Mouse (Mus musculus): Measurements from ENCODE around the gene S1pr1.

S1pr1 gene

GRCm38 (mm10) chr3:115714671-115715651 is at the start of gene S1pr1:
TSS of gene S1pr1 (minus strand) at chr3:115715072.
- in situ Hi-C loops (cut with MboI; ENCODE audit: unreplicated experiment in 2 of 2): loop anchor here (5.0 to 10.0 kb wide), 5 partner anchors 38 to 260 kb away; no protein-coding TSS in a partner anchor

GRCm38 (mm10) chr3:115763292-115763691 is 48.4 kb upstream of the S1pr1 start:
- in situ Hi-C loops (cut with MboI; ENCODE audit: unreplicated experiment in 2 of 2): no loop called here

- in situ Hi-C loops (cut with MboI; ENCODE audit: unreplicated experiment in 2 of 2): no loop called here
These were observed 48.0 kb upstream of the S1pr1 start for GRCm38 (mm10) chr3:115762841-115763240.

- in situ Hi-C loops (cut with MboI; ENCODE audit: unreplicated experiment in 2 of 2): no loop called here
These were observed 44.8 kb upstream of the S1pr1 start for GRCm38 (mm10) chr3:115759659-115760058.

- in situ Hi-C loops (cut with MboI; ENCODE audit: unreplicated experiment in 2 of 2): no loop called here
These were observed 43.6 kb upstream of the S1pr1 start for GRCm38 (mm10) chr3:115758455-115758912.

- in situ Hi-C loops (cut with MboI; ENCODE audit: unreplicated experiment in 2 of 2): no loop called here
These were observed 39.6 kb upstream of the S1pr1 start for GRCm38 (mm10) chr3:115754466-115754865.

- in situ Hi-C loops (cut with MboI; ENCODE audit: unreplicated experiment in 2 of 2): no loop called here
These were observed 35.5 kb upstream of the S1pr1 start for GRCm38 (mm10) chr3:115750369-115750768.

- in situ Hi-C loops (cut with MboI; ENCODE audit: unreplicated experiment in 2 of 2): no loop called here
These were observed 33.6 kb upstream of the S1pr1 start for GRCm38 (mm10) chr3:115748289-115748989.

GRCm38 (mm10) chr3:115746511-115746910 is 31.6 kb upstream of the S1pr1 start:
- in situ Hi-C loops (cut with MboI; ENCODE audit: unreplicated experiment in 2 of 2): no loop called here

GRCm38 (mm10) chr3:115745088-115745487 is 30.2 kb upstream of the S1pr1 start:
- in situ Hi-C loops (cut with MboI; ENCODE audit: unreplicated experiment in 2 of 2): no loop called here

GRCm38 (mm10) chr3:115738524-115738923 is 23.7 kb upstream of the S1pr1 start:
- in situ Hi-C loops (cut with MboI; ENCODE audit: unreplicated experiment in 2 of 2): no loop called here

- in situ Hi-C loops (cut with MboI; ENCODE audit: unreplicated experiment in 2 of 2): no loop called here
These were observed 23.0 kb upstream of the S1pr1 start for GRCm38 (mm10) chr3:115737785-115738318.

- in situ Hi-C loops (cut with MboI; ENCODE audit: unreplicated experiment in 2 of 2): no loop called here
These were observed 20.7 kb upstream of the S1pr1 start for GRCm38 (mm10) chr3:115735540-115735939.

- in situ Hi-C loops (cut with MboI; ENCODE audit: unreplicated experiment in 2 of 2): no loop called here
These were observed 20.0 kb upstream of the S1pr1 start for GRCm38 (mm10) chr3:115734841-115735240.

- in situ Hi-C loops (cut with MboI; ENCODE audit: unreplicated experiment in 2 of 2): no loop called here
These were observed 15.5 kb upstream of the S1pr1 start for GRCm38 (mm10) chr3:115730336-115730735.

GRCm38 (mm10) chr3:115729187-115729586 is 14.3 kb upstream of the S1pr1 start:
- in situ Hi-C loops (cut with MboI; ENCODE audit: unreplicated experiment in 2 of 2): loop anchor here in 1 of 2 experiments (5.0 kb wide), 1 partner anchor 73 kb away; no protein-coding TSS in a partner anchor

GRCm38 (mm10) chr3:115728211-115728610 is 13.3 kb upstream of the S1pr1 start:
- in situ Hi-C loops (cut with MboI; ENCODE audit: unreplicated experiment in 2 of 2): loop anchor here in 1 of 2 experiments (5.0 kb wide), 1 partner anchor 74 kb away; no protein-coding TSS in a partner anchor

GRCm38 (mm10) chr3:115718886-115719285 is 4.0 kb upstream of the S1pr1 start:
- in situ Hi-C loops (cut with MboI; ENCODE audit: unreplicated experiment in 2 of 2): loop anchor here in 1 of 2 experiments (10.0 kb wide), 1 partner anchor 256 kb away; no protein-coding TSS in a partner anchor

- in situ Hi-C loops (cut with MboI; ENCODE audit: unreplicated experiment in 2 of 2): loop anchor here in 1 of 2 experiments (10.0 kb wide), 1 partner anchor 259 kb away; no protein-coding TSS in a partner anchor
These were observed 1.1 kb upstream of the S1pr1 start for GRCm38 (mm10) chr3:115715900-115716515.

- in situ Hi-C loops (cut with MboI; ENCODE audit: unreplicated experiment in 2 of 2): loop anchor here (5.0 to 10.0 kb wide), 5 partner anchors 37 to 261 kb away; no protein-coding TSS in a partner anchor
These were observed 830 bp downstream of the S1pr1 start for GRCm38 (mm10) chr3:115714049-115714435.

Data from v-Abl transformed pro-B cells (cell line).